Mouse (Mus musculus): ENCODE measurements at regions not wholly inside any gene's neighbourhood (a gene's known extent, or its start where the extent isn't known, plus 50 kb on each side); places are given as distances from the start of the nearest gene placed in this dataset.
"Not testable (repeated sequence)": the region's sequence is repeated elsewhere in the genome, so short reads cannot be mapped to it uniquely, and the experiment has no call there.

DNA sequence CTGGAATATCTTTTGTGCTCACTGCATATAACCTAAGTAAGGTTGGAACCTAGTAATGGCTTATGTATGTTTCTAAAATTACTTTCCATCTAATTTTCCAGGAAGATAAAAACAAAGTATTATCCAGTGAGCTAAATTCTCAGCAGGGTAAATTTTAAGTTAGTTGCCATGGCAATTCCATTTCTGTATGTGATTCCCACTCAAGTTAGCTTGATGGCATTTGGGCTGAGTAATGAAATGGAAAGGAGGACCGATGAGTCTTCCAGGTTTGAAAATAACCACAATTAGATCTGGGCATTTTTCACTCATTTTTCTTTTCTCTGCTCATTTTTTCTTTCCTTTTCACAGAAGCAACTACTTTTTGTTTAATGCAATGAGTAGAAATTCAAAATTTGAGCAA lies 398.4 kb upstream of the Gm10801 start:
- DNase-seq (ENCODE audit: low spot score in 2 of 2) = peak in 1 of 2 experiments; percentile 18

GRCm38 (mm10) chr2:98269562-98269961 lies 392.5 kb upstream of the Gm10801 start:
- DNase-seq (ENCODE audit: low spot score in 2 of 2) = no peak

GRCm38 (mm10) chr2:98286796-98287352 lies 375.2 kb upstream of the Gm10801 start:
- DNase-seq (ENCODE audit: low spot score in 2 of 2) = peak; percentile 4 to 29

DNA sequence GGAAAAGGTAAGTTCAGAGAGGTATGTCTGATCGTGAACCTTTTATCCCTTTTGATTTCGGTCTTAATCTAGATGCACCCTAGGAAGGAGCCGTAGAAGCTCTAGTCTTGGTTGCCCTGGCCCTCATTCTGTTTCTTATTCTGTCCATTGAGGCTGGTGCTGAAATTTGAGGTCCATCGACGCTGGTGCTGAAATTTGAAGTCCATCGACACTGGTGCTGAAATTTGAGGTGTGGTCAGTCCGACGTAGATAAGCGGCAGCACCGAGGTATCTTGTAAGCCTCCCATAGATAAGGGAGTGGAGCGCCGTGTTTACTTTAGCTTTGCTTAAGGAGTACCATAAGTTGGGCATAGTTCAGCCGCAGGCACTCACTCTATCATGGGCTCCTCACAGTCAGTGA lies 332.0 kb upstream of the Gm10801 start:
- DNase-seq (ENCODE audit: low spot score in 2 of 2) = not testable (repeated sequence)

DNA sequence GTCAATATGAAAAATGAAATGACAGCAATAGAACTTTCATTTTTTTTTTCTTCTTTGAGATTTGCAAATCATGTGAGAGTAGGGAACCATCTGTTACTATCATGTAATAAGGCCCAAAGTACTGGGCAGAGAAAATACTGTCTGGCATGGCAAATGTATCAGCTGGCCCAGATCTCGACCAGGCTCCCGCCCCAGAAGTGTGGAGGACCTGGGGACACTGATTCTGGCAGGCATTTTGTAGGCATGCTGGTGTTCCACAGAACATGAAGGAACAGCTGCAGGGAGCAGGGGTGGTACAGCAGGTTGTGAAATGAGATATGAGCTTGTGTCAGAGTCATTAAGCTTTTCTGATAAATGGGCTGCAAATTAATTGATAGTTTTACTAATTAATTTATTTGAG lies 307.8 kb upstream of the Gm10801 start:
- DNase-seq (ENCODE audit: low spot score in 2 of 2) = peak; percentile 41 to 72

DNA sequence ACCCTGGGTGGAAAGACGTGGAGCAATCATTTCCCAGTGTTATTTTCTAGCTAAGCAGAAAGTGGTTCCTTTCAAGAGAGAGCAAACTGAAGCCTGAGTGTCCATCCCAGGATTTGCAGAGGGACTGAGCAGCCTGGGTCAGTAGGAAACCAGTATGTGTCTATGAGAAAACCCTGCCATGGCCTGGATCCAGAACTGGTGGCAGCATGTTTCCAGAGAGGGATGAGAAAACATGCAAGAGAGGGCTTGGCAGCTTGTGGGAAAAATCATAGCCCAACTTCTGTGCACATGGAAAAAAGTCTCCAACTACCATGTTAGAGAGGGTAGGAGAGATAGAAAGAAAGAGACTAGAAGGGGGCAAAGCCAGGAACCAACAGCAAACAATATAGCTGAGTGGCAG lies 282.8 kb upstream of the Gm10801 start:
- DNase-seq (ENCODE audit: low spot score in 2 of 2) = peak; percentile 25 to 58
